Mouse (Mus musculus) mature B cell (primary cell): ENCODE data around the gene Mast3.

ENCODE experiments used
- in situ Hi-C: fragments of 300-500 bp; cut with MboI; formaldehyde crosslinking; loops from 2 replicates; pipeline ENCODE4 v1.14.3; 2019

Gene Mast3

DNA sequence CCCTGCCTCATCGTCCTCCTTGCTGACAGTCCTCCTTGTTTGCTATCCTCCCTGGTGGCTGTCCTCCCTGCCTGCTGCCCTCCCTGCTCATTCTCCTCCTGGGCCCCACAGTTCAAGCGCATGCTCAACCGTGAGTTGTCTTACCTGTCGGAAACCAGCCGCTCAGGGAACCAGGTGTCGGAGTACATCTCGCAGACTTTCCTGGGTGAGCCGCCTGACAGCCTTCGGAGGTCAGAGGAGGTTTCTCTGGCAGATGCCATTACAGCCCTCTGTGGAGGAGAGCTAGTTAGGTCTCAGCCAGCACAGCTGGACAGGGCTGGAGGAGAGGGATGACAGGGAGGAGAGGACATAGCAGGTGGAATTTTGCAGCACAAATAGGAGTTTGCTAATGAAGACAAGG lies 58.2 kb downstream of the Mast3 start:
- in situ Hi-C loops, result no loop called here

DNA sequence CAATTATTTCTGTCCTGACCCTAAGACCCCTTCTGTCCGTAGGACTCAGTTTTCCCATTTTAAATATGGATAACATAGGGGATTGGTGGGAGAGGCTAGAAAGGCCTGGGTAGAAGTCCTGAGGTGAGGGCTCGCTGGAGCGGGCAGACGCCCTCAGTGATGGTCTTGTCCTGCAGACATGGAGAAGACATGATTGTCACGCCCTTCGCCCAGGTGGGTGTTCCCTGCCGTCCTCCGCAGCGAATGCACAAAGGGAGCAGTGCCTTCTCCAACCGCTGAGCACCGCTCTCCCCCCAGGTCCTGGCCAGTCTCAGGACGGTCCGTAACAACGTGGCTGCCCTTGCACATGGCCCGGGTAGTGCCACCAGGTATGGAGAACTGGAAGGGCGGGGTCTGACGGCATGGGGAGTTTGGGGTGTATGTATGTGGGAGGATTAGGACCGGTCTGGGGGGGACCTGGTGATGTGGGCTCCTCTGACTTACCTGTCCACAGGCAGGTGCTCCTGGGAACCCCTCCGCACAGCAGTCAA lies 59.1 kb downstream of the Mast3 start:
- in situ Hi-C loops, result no loop called here

DNA sequence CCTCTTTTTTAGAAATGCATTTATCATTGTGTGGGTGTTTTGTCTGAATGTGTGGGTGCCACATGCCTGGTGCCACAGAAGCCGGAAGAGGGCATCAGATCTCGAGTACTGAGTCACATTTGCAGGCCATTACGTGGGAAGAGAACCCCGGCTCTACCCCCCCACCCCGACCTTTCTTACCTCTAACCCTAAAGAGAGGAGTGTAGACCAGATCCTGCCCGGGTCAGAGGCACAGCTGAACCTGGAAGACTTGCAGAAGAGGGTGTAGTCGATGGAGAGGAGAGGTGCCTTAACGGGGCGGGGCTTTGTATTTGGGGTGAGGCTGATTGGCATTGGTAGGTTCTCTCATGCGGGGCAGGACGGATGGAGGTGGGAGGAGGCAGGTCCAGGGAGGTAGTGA lies 60.0 kb downstream of the Mast3 start:
- in situ Hi-C loops, result no loop called here

DNA sequence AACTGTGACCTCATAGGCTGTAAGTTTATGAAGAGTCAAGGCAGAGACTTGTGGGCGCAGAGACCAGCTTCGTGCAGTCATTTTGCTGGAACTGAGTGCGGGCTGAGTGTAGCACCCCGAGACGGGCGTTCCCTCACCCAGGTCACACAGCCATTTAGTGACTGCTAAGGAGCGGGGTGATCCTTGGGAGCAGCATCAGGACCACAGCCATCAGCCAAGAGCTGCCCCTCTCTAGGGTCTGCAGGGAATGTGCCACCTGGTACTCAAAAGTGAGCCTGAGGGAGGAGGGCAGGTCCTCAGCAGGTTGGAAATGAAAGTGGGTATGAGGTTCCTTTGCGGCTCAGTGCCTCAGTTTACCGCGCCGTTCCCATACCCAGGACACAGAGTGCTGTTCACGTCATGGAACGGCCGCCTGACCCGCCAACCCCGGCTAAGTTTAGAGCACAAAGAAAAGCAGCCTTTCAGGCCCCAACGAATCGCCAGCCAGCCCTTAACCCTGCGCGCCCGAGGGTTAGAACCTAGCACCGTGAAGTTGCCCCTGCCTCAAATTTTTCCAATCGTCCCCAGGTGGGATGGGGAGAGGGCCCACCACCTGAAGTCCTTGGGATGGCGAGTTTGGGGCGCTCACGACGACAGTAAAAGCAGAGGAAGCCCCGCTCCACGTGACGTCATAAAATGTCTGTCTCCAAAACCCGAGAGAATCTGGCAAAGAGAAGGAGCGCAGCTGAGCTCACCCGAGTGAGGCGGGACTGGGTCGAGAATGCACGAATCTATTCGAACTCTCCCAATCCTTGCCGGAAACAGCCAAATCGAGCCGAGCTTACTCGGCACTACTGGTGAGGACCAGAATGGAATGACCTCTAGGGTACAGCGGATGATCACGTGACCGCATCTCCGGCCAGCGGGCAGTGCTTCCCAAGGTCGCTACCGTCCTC lies 60.9 kb downstream of the Mast3 start:
- in situ Hi-C loops, result no loop called here

DNA sequence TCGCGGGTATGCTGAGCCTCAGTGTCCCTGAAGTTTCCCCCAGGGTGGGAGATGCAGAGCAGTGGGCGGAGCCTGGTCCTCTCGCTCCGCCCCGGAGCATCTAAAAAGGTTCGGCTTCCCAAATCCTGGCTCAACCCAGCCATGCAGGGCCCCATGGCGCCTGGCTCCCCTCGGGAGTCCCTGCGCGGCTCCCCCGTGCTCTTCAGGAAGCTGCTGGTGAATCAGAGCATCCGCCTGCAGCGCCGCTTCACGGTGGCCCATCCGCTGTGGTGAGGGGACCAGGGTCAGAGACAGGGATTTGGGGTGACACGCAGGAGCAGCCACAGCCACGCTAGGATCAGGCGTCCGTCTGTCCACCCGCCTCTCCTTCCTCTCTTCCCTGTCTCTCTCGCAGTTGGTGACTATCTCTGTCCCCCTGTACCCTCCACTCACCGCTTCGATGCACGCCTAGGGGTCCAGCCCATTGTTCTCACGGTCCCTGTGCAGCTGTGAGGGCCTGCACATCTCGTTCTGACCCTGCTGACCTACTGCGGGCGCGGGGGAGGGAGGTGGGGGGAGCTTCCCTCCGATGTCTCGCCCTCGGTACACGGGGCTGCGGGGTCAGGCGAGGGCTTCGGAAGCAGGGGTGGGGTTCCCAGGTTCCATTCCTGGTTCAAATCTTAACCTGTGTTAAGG lies 61.7 kb downstream of the Mast3 start:
- in situ Hi-C loops, result no loop called here

DNA sequence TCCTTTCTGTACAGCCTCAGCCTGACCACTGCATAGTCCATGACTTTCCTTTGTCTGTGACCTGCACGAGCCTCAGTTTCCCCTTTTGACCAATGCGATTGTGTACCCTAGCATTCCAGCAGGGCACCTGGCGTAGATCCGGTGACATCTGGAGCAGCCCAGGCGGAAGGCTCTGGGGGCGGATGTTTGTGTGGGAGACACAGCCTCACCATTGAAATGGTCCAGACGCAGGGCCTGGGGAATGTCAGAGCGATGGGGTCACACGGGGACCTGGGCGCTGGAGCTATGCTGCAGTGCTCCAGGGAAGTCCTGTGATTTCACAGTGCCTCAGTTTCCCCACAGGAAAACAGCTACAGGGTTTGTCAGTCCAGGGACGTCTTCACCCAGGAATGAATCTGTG lies 62.7 kb downstream of the Mast3 start:
- in situ Hi-C loops, result no loop called here

DNA sequence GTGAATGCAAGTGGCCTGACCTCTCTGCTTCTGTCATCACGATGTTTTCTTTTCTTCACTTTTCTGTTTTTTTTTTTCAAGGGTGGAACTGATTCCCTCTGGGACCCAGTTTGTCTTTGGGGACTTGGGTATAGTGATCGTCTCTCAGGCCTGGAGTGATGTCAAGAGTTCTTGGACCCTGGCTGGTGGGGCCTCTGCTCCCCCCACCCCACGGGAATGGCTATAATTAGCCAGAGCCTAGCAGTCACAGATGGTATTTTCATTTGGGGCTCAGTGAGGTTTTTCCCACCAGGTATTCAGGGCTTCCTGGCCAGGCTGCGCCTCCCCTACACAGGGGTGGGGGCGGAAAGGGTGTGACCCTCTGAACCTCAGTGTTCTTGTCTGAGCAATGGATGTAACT lies 63.2 kb downstream of the Mast3 start:
- in situ Hi-C loops, result no loop called here

DNA sequence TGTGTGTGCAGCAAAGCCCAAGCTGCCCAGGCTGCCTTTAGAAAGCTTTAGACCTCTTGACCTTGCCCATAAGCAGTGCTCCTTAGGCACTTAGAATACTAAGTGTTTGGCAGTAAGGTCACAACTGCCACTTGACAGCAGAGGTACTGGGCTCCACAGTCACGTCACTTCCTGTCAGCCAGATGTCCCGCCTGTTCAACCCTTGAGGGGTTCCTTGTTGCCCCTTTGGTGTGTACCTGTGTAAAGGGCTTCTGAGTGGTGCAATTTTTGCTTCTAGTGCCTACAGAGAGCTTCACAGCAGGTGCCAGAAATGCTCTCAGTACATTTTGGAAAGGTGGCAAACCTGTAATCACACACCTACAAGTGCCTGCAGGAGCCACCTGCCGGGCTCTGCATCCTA lies 66.6 kb downstream of the Mast3 start:
- in situ Hi-C loops, result no loop called here

DNA sequence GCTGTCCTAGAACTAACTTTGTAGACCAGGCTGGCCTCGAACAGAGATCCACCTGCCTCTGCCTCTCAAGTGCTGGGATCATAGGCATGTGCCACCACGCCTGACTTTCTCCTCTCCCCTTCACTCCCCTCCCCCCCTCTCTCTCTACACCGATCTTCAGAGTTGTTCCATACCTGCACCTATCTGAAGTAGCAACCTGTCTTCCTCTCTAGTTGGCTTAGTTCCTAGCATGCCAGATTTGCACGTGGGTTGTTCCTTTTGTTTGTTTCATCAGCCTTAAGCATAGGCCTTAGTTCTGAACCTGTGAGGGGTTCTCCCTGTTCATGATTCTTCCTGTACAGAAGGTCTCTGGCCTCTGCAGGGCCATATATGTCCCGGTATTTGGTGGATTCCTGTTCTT lies 67.1 kb downstream of the Mast3 start:
- in situ Hi-C loops, result no loop called here

DNA sequence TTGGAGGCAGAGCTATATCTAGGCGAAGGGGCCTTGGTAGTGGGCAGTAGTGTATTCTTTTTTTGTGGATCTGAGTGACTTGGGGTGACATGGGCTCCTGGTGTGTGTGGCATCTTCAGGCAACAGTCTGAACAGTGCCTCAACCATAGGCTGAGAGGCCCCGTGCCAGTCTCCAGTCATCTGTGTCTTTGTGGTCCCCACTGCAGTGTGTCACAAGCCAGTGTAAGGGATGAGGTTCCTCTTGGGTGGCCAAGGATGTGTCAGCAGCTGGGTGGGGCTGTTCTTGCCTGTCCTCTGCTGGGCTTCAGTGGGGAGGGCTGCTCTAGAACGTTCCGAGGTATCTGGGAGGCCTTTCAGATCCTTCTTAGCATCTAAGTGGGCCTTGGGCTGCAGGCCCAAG lies 73.9 kb downstream of the Mast3 start:
- in situ Hi-C loops, result no loop called here

DNA sequence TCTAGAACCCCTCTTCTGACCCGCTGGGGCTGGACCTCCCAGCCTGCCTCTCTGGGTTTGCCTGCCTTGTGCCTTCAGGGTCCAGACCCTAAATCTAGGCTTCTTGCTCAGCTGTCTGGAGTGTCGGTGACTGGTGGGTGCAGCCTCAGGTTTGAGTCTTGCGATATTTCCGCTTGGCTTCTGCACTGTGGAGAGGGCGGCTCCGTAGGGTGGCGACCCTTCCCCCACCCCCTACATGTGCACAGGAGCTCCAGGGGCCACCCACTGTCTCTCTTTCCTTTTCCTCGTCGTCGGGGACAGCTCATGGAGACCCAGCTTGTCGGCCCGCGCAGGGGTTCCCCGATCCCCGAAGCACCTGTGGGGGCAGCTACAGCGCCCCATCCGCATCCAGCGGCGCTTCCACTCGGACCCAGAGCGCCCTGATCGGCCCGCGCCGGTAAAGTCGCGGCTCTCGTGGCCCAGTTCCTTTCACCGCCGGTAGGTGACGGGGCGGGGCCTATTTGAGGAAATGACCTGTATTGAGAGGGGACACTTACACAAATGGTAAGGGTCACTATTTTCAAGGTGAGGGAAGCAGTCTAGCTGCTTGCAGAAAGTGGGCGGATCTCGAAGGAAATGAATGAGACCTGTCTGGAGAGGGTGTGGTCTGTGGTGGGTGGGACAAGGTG lies 74.9 kb downstream of the Mast3 start:
- in situ Hi-C loops, result no loop called here
